Mouse (Mus musculus): ENCODE data around the gene Zfp933. TPM values are rescaled to one million over a fixed set of nuclear protein-coding genes. Genes with fewer than 3 reads are reported as not detected.

Gene Zfp933
- total RNA-seq (2023) = 6.1 TPM

GRCm38 (mm10) chr4:147847614-147848583 is at the start of gene Zfp933:
Zfp933 (minus strand) TSS chr4:147848366.

GRCm38 (mm10) chr4:147868450-147869031 is 20.4 kb upstream of the Zfp933 start, which contains the start of the genes Miip and Fv1:
Miip (minus strand) TSS chr4:147868816.
Fv1 (plus strand) TSS chr4:147868979.

GRCm38 (mm10) chr4:147809292-147809965 is 38.7 kb downstream of the Zfp933 start, which contains the start of gene Zfp984:
Zfp984 (minus strand) TSS chr4:147809788.

Other genes starting within 250 kb of the Zfp933 start
- gene Zfp979, start 205.9 kb downstream of the Zfp933 start, total RNA-seq (2023) = not detected
- 0.32 TPM for gene Zfp534, start 145.8 kb downstream of the Zfp933 start, total RNA-seq (2023)
- 12.5 TPM for gene Zfp984, start 38.6 kb downstream of the Zfp933 start, total RNA-seq (2023)
- gene Miip, start 20.4 kb upstream of the Zfp933 start, total RNA-seq (2023) = 49.7 TPM
- gene Fv1, start 20.6 kb upstream of the Zfp933 start, total RNA-seq (2023) = 12.5 TPM
- gene Mfn2, start 56.3 kb upstream of the Zfp933 start, total RNA-seq (2023) = 34.6 TPM
- gene Plod1, start 88.4 kb upstream of the Zfp933 start, total RNA-seq (2023) = 4.6 TPM
- gene 2510039O18Rik, start 92.5 kb upstream of the Zfp933 start, total RNA-seq (2023) = 59.8 TPM
- not detected for gene Nppb, start 137.4 kb upstream of the Zfp933 start, total RNA-seq (2023)
- gene Nppa, start 152.4 kb upstream of the Zfp933 start, total RNA-seq (2023) = not detected
- 30.9 TPM for gene Clcn6, start 190.5 kb upstream of the Zfp933 start, total RNA-seq (2023)
- 34.5 TPM for gene Mthfr, start 190.7 kb upstream of the Zfp933 start, total RNA-seq (2023)
- gene Agtrap, start 239.7 kb upstream of the Zfp933 start, total RNA-seq (2023) = 16.3 TPM

Data from CD4-positive naive resting alpha-beta T cell, adult 76 days (primary cell).